Mouse (Mus musculus): ENCODE data around the gene Resp18. TPM values are rescaled to one million over a fixed set of nuclear protein-coding genes. Genes with fewer than 3 reads are reported as not detected.

The Resp18 gene
- polyA plus RNA-seq, 1 experiment from 2014 or later = not detected

DNA sequence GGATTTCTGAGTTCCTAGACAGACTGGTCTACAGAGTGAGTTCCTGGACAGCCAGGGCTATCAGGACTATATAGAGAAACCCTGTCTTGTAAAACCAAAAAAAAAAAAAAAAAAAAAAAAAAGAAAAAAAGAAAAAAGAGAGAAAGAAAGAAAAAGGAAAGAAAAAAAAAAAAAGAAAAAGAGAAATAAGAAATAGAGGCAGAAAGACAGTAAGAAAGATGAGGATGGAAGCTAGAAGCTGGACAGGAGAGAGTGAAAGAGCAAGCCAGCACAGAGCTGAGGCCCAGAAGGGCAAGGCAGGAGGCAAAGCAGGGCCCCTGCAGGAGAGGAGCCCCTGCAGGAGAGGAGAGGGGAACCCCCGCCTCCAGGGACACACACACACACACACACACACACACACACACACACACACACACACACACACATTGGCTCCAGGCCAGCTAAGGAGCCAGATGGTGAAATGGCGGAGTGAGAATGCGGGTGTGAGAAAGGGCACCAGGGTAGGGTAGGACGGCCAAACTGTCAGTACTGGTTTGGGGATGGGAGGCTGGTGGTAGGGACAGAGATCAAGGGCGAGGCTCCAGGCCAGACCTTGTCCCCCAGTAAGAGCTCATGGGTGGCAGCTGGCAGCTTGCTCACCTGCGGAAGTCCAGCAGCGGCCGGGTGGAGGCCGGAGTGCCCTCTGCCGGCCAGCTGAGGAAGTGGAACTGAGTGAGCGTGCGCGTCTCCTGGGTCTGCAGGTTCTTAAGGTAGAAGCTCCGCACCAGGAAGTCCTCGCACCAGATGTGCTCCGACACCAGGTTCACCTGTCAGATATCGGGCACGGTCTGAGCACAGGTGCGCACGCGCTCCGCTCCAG, 26.9 kb downstream of the Resp18 start:
- no peak overlapping the region for H3K27ac ChIP-seq
- no peak overlapping the region for H3K9ac ChIP-seq (ENCODE audit: low read depth, low read length)
- peak overlapping the region; percentile 42 for H3K4me2 ChIP-seq (ENCODE audit: low read length)
- DNase-seq (ENCODE audit: low spot score) (peak; percentile 76), ATAC-seq (replicated peaks; ENCODE audit: low FRiP score, low read depth) (peak; percentile 42)
- no peaks in the 10 kb centered on the region for H3K9me3 ChIP-seq (replicated peaks; ENCODE audit: low read length)
- H3K36me3 ChIP-seq (ENCODE audit: insufficient read depth, low read length) = no peaks in the 10 kb centered on the region
- WGBS = 4% methylated on average over 22 of the region's 22 CpGs
- H3K27me3 ChIP-seq (ENCODE audit: insufficient read depth, low read length) = no peaks in the 10 kb centered on the region
- H3K4me1 ChIP-seq (replicated peaks; ENCODE audit: insufficient read depth, low read length) = peaks cover 10% of the 10 kb centered on the region; the same call in 1 of the 2 replicates
- TF ChIP-seq CTCF (IDR thresholded peaks at IDR 0.05; ENCODE audit: low read depth) = peak; percentile 89
- H3K4me3 ChIP-seq (replicated peaks; ENCODE audit: low read depth, low read length) = no peak overlapping the region; the same call in 1 of the 2 replicates

DNA sequence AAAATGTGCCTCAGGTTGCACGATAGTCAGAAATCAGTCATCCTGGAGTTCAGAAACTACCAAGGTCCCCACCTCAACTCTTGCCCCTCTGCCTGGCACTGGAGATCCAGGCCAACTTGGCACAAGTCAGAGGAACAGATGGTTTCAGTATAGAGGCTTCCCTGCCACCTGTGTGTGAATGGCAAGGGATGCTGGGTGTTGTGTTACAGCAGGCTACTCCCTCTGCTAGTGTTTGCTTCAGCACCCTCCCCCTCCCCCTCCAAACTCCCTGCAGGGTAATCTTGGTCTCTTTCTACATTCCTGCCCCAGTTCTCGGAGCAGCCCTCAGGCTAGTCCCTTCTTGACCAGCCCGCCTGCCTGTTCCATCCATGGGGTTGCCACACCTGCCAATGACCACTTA, 27.7 kb downstream of the Resp18 start:
- DNase-seq (ENCODE audit: low spot score) = no peak
- Histone ChIP-seq H3K36me3 (ENCODE audit: insufficient read depth, low read length) (no peaks in the 10 kb centered on the region), H3K27me3 (ENCODE audit: insufficient read depth, low read length) (no peaks in the 10 kb centered on the region), H3K27ac (no peak overlapping the region), H3K4me2 (ENCODE audit: low read length) (no peak overlapping the region), H3K4me1 (replicated peaks; ENCODE audit: insufficient read depth, low read length) (peaks cover 10% of the 10 kb centered on the region; the same call in 1 of the 2 replicates), H3K9ac (ENCODE audit: low read depth, low read length) (no peak overlapping the region), H3K4me3 (replicated peaks; ENCODE audit: low read depth, low read length) (no peak overlapping the region), H3K9me3 (replicated peaks; ENCODE audit: low read length) (no peaks in the 10 kb centered on the region)
- TF ChIP-seq CTCF (IDR thresholded peaks at IDR 0.05; ENCODE audit: low read depth) = no peak
- 47% methylated on average over 3 of the region's 3 CpGs for whole genome bisulfite sequencing
- no peak for ATAC-seq (replicated peaks; ENCODE audit: low FRiP score, low read depth)

DNA sequence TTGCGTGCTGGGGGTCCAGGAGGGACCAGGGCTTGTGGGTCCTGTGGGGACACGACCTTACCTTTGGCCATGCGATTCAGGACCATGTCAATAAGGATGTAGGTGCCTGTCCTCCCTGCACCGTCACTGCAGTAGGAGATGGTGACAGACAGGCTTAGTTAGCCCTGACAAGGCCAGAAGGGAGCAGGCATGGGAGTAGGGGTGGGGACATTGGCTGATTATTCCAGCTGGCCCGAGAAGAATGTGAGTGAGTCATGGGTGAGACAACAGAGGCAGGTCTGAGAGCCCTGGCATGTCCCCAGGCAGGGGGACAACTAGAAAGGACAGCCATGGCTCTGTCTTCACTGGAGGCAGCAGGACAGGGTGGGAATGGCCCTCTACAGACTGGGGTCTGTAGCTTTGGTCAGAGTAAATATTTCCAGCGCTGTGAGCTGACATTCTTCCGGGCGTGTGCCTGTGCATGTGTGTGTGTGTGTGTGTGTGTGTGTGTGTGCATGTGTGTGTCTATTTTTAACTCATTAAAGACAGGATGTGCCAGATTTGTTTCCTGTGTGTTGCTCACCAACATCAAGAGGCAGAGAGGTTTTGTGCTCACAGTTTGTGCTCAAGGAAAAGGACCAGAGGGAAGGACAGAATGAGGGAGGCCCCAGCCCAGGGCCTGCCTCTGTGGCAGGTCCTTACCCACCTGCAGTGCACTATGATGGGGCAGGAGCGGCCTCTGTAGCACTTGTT, 30.0 kb downstream of the Resp18 start:
- Histone ChIP-seq H3K27me3 (ENCODE audit: insufficient read depth, low read length) (no peaks in the 10 kb centered on the region), H3K4me2 (ENCODE audit: low read length) (no peak overlapping the region), H3K9ac (ENCODE audit: low read depth, low read length) (peak overlapping the region; percentile 23; the same call in 1 of the 2 replicates), H3K9me3 (replicated peaks; ENCODE audit: low read length) (no peaks in the 10 kb centered on the region), H3K4me3 (replicated peaks; ENCODE audit: low read depth, low read length) (no peak overlapping the region), H3K4me1 (replicated peaks; ENCODE audit: insufficient read depth, low read length) (peaks cover 10% of the 10 kb centered on the region; the same call in 1 of the 2 replicates), H3K27ac (peak overlapping the region; percentile 40; the same call in 1 of the 2 replicates), H3K36me3 (ENCODE audit: insufficient read depth, low read length) (0 out of 2 replicates have a peak, but pooled peaks cover 8% of the 10 kb centered on the region)
- peak; percentile 44; the same call in 1 of the 2 replicates for ATAC-seq (replicated peaks; ENCODE audit: low FRiP score, low read depth)
- peak; percentile 48 for DNase-seq (ENCODE audit: low spot score)
- WGBS = 37% methylated on average over 9 of the region's 9 CpGs
- TF ChIP-seq CTCF (IDR thresholded peaks at IDR 0.05; ENCODE audit: low read depth) = no peak

DNA sequence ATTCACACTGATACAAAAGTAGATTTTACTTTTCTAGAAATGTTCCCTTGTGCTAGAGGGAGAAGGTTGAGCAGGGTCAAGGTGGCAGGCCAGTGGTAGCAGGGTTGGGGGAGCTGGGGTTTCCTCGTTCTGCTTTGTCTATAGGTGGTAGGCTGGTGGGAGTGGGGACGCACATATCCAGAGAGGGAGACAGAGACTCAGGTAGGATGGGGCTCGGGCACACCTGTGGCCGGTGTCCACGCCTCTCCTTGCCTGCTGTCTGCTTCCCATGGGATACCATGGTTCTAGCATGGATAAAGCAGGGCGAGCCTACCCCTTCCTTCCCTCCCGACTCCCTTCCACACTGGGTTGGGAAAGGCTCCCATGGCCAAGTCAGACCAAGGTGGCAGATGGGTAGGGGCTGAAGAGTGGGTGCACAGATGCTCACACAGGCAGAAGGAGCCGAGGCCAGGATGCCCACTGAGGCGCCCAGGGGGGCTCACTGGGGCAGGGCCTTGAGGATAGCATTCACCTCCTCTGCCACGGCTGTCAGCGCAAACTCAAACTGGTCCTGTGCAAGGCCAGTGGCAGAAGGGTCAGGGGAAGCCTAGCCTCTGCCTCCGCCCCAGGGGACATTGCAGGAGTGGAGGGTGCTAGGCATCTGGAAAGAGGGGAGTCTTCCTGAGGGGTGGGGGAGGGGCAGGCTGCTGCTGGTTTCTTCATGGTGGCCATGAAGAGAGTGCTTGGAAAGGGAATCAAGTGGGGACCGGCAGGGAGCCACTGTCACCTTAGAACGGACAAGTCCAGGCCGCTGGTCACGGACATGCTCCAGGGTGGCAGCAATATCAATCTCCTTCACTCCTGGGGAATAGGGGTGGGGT, 30.9 kb downstream of the Resp18 start:
- WGBS = 77% methylated on average over 16 of the region's 16 CpGs
- Histone ChIP-seq H3K36me3 (ENCODE audit: insufficient read depth, low read length) (0 out of 2 replicates have a peak, but pooled peaks cover 8% of the 10 kb centered on the region), H3K4me3 (replicated peaks; ENCODE audit: low read depth, low read length) (no peak overlapping the region), H3K4me1 (replicated peaks; ENCODE audit: insufficient read depth, low read length) (peaks cover 10% of the 10 kb centered on the region; the same call in 1 of the 2 replicates), H3K4me2 (ENCODE audit: low read length) (no peak overlapping the region), H3K27me3 (ENCODE audit: insufficient read depth, low read length) (no peaks in the 10 kb centered on the region), H3K27ac (peak overlapping the region; percentile 40; the same call in 1 of the 2 replicates), H3K9ac (ENCODE audit: low read depth, low read length) (peak overlapping the region; percentile 23; the same call in 1 of the 2 replicates), H3K9me3 (replicated peaks; ENCODE audit: low read length) (no peaks in the 10 kb centered on the region)
- DNase-seq (ENCODE audit: low spot score) (no peak), ATAC-seq (replicated peaks; ENCODE audit: low FRiP score, low read depth) (no peak)
- no peak for TF ChIP-seq CTCF (IDR thresholded peaks at IDR 0.05; ENCODE audit: low read depth)

DNA sequence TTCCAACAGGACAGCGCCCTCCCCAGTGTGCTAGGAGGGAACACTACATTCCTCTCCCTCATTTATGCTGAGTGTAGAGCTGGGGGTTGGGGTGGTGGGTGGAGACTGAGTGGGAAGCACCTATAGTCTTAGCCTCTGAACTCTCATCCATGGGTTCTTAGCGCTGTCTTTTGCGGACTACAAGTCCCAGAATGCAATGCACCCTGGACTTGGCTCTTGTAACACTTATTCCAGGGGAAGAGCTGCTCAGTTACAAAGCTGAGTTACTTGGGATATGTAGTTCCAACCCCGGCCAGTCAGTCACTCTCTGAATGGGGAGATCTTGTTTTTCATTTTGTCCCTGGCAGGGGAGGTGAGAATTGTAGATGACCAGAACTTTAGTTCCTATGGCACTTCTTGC, 33.4 kb downstream of the Resp18 start:
- H3K9me3 ChIP-seq (replicated peaks; ENCODE audit: low read length) = no peaks in the 10 kb centered on the region
- DNase-seq (ENCODE audit: low spot score) = peak; percentile 81
- peaks cover 7% of the 10 kb centered on the region; the same call in 1 of the 2 replicates for H3K4me1 ChIP-seq (replicated peaks; ENCODE audit: insufficient read depth, low read length)
- no peak overlapping the region for H3K4me2 ChIP-seq (ENCODE audit: low read length)
- H3K27ac ChIP-seq = no peak overlapping the region
- H3K9ac ChIP-seq (ENCODE audit: low read depth, low read length) = no peak overlapping the region
- ATAC-seq (replicated peaks; ENCODE audit: low FRiP score, low read depth) = peak; percentile 69
- H3K27me3 ChIP-seq (ENCODE audit: insufficient read depth, low read length) = no peaks in the 10 kb centered on the region
- H3K36me3 ChIP-seq (ENCODE audit: insufficient read depth, low read length) = peaks cover 12% of the 10 kb centered on the region; the same call in 1 of the 2 replicates
- WGBS = 25% methylated on average over 4 of the region's 4 CpGs
- no peak overlapping the region for H3K4me3 ChIP-seq (replicated peaks; ENCODE audit: low read depth, low read length)
- peak; percentile 16; the same call in 1 of the 2 replicates for TF ChIP-seq CTCF (IDR thresholded peaks at IDR 0.05; ENCODE audit: low read depth)
